Mouse (Mus musculus) neutrophil, adult 65 days (primary cell): ENCODE measurements around the gene Tep1. TPM values are rescaled to one million over a fixed set of nuclear protein-coding genes. Genes with fewer than 3 reads are reported as not detected.

Source experiments
- total RNA-seq: library from RNA; stranded (reverse); gene quantifications from 2 replicates; pipeline ENCODE4 v1.2.4, GENCODE M21; 2023

The Tep1 gene
- 33.7 and 51.6 TPM in 2 replicates for total RNA-seq

GRCm38 (mm10) chr14:50869889-50870804, at the start of gene Tep1:
TSS of gene Tep1 (minus strand) at chr14:50870560.

GRCm38 (mm10) chr14:50897374-50897765, 27.0 kb upstream of the Tep1 start, which contains the start of gene Klhl33:
TSS of gene Klhl33 (minus strand) at chr14:50897507.

GRCm38 (mm10) chr14:50807487-50808072, 62.8 kb downstream of the Tep1 start, which contains the start of the genes Ccnb1ip1 and Parp2:
TSS of gene Ccnb1ip1 (minus strand) at chr14:50807732.
TSS of gene Parp2 (plus strand) at chr14:50807841.

GRCm38 (mm10) chr14:50785251-50785637, 85.1 kb downstream of the Tep1 start, which contains the start of gene Ttc5:
TSS of gene Ttc5 (minus strand) at chr14:50785519.

Other genes with a start within 250 kb of the Tep1 start
- not detected in 2 replicates for gene Olfr745, start 231.2 kb downstream of the Tep1 start, total RNA-seq
- not detected in 2 replicates for gene Olfr746, start 223.5 kb downstream of the Tep1 start, total RNA-seq
- gene Olfr747, start 177.4 kb downstream of the Tep1 start, total RNA-seq, result not detected in 2 replicates
- gene Olfr748, start 163.2 kb downstream of the Tep1 start, total RNA-seq, result not detected in 2 replicates
- gene Olfr749, start 125.5 kb downstream of the Tep1 start, total RNA-seq, result not detected in 2 replicates
- 28.0 and 39.4 TPM in 2 replicates for gene Ttc5, start 85.0 kb downstream of the Tep1 start, total RNA-seq
- gene Ccnb1ip1, start 62.8 kb downstream of the Tep1 start, total RNA-seq, result not detected in 2 replicates
- gene Parp2, start 62.7 kb downstream of the Tep1 start, total RNA-seq, result 23.5 and 35.4 TPM in 2 replicates
- gene Klhl33, start 26.9 kb upstream of the Tep1 start, total RNA-seq, result 0.13 and 0.18 TPM in 2 replicates
- gene Osgep, start 54.3 kb upstream of the Tep1 start, total RNA-seq, result 14.8 and 15.6 TPM in 2 replicates
- gene Apex1, start 54.4 kb upstream of the Tep1 start, total RNA-seq, result 11.9 and 13.5 TPM in 2 replicates
- gene Pip4p1, start 60.3 kb upstream of the Tep1 start, total RNA-seq, result 64.3 and 86.6 TPM in 2 replicates
- gene Pnp, start 60.5 kb upstream of the Tep1 start, total RNA-seq, result 55.5 and 66.9 TPM in 2 replicates
- 43.8 and 69.2 TPM in 2 replicates for gene Gm49342, start 74.0 kb upstream of the Tep1 start, total RNA-seq
- 4.6 and 5.7 TPM in 2 replicates for gene Pnp2, start 85.4 kb upstream of the Tep1 start, total RNA-seq
- 0.25 TPM in 1 of 2 replicates, not detected in the other for gene Rnase10, start 137.2 kb upstream of the Tep1 start, total RNA-seq
- gene Rnase9, start 171.3 kb upstream of the Tep1 start, total RNA-seq, result not detected in 2 replicates
- not detected in 2 replicates for gene Rnase11, start 179.6 kb upstream of the Tep1 start, total RNA-seq
- not detected in 2 replicates for gene Rnase12, start 187.1 kb upstream of the Tep1 start, total RNA-seq
- gene Olfr750, start 203.9 kb upstream of the Tep1 start, total RNA-seq, result not detected in 2 replicates
- gene Rnase4, start 220.5 kb upstream of the Tep1 start, total RNA-seq, result 3.6 and 5.4 TPM in 2 replicates
- 2.0 and 3.2 TPM in 2 replicates for gene Ang, start 220.6 kb upstream of the Tep1 start, total RNA-seq
- gene Eddm3b, start 243.9 kb upstream of the Tep1 start, total RNA-seq, result not detected in 2 replicates